Mouse (Mus musculus): ENCODE results near the gene Usp36.

GRCm38 (mm10) chr11:118236520-118237190 lies 53.4 kb downstream of the Usp36 start:
- TF ChIP-seq CTCF (conservative IDR thresholded peaks at IDR 0.05; ENCODE audit: low read length) (no peak), NANOG (IDR thresholded peaks at IDR 0.05; ENCODE audit: borderline replicate concordance, low read length) (no peak), POU5F1 (IDR thresholded peaks at IDR 0.05; ENCODE audit: borderline replicate concordance, low read length) (no peak)

All from E14TG2a.4 (cell line).